Mouse (Mus musculus) adipocyte (in vitro differentiated cells): Measurements from ENCODE around the gene Snrnp25.

Source experiments
- DNase-seq: peaks from one replicate; pipeline ENCODE4 v3.0.0-alpha.2; 2016; ENCODE audit warnings: low spot score

Gene Snrnp25

GRCm38 (mm10) chr11:32244617-32245016, 39.4 kb downstream of the Snrnp25 start:
- no peak for DNase-seq

GRCm38 (mm10) chr11:32245614-32246013, 40.4 kb downstream of the Snrnp25 start:
- no peak for DNase-seq

- DNase-seq: peak; percentile 30
Measured at GRCm38 (mm10) chr11:32247068-32247467, 41.9 kb downstream of the Snrnp25 start.

GRCm38 (mm10) chr11:32248350-32248749, 43.1 kb downstream of the Snrnp25 start:
- no peak for DNase-seq

GRCm38 (mm10) chr11:32250880-32251763, 45.9 kb downstream of the Snrnp25 start:
- DNase-seq: no peak

GRCm38 (mm10) chr11:32253121-32253520, 47.9 kb downstream of the Snrnp25 start:
- DNase-seq: no peak

- DNase-seq: no peak
Measured at GRCm38 (mm10) chr11:32256146-32256545, 50.9 kb downstream of the Snrnp25 start.

GRCm38 (mm10) chr11:32256566-32256965, 51.4 kb downstream of the Snrnp25 start:
- DNase-seq: no peak
